Mouse (Mus musculus): ENCODE results near the gene Eif4e3. TPM values are rescaled to one million over a fixed set of nuclear protein-coding genes. Genes with fewer than 3 reads are reported as not detected.

The Eif4e3 gene
- polyA plus RNA-seq, 1 experiment: 15.2 TPM

- TF ChIP-seq POLR2A (IDR thresholded peaks at IDR 0.05; ENCODE audit: borderline replicate concordance, extremely low read depth, low read depth, low read length) (no peak), CTCF (IDR thresholded peaks at IDR 0.05; ENCODE audit: insufficient read depth, low read length) (no peak)
- 65% methylated on average over 5 of the region's 5 CpGs for WGBS
- no peak for DNase-seq
- Histone ChIP-seq H3K4me3 (replicated peaks; ENCODE audit: extremely low read depth, low read depth, low read length) (no peak overlapping the region), H3K4me1 (ENCODE audit: control insufficient read depth, insufficient read depth, low read length) (peaks cover 3% of the 10 kb centered on the region)
These were observed 3.1 kb upstream of the Eif4e3 start for GRCm38 (mm10) chr6:99669481-99670325.

- TF ChIP-seq CTCF (IDR thresholded peaks at IDR 0.05; ENCODE audit: insufficient read depth, low read length) (no peak), POLR2A (IDR thresholded peaks at IDR 0.05; ENCODE audit: borderline replicate concordance, extremely low read depth, low read depth, low read length) (no peak)
- DNase-seq: no peak
- H3K4me1 ChIP-seq (ENCODE audit: control insufficient read depth, insufficient read depth, low read length): peaks cover 3% of the 10 kb centered on the region
- 47% methylated on average over 8 of the region's 8 CpGs for WGBS
- H3K4me3 ChIP-seq (replicated peaks; ENCODE audit: extremely low read depth, low read depth, low read length): no peak overlapping the region
These were observed 719 bp upstream of the Eif4e3 start for GRCm38 (mm10) chr6:99667290-99667689.

GRCm38 (mm10) chr6:99665457-99666317, 884 bp downstream of the Eif4e3 start:
- DNase-seq: no peak
- TF ChIP-seq POLR2A (IDR thresholded peaks at IDR 0.05; ENCODE audit: borderline replicate concordance, extremely low read depth, low read depth, low read length) (no peak), CTCF (IDR thresholded peaks at IDR 0.05; ENCODE audit: insufficient read depth, low read length) (no peak)
- H3K4me1 ChIP-seq (ENCODE audit: control insufficient read depth, insufficient read depth, low read length): peaks cover 3% of the 10 kb centered on the region
- peak overlapping the region; percentile 78 for H3K4me3 ChIP-seq (replicated peaks; ENCODE audit: extremely low read depth, low read depth, low read length)
- 7% methylated on average over 16 of the region's 16 CpGs for WGBS

GRCm38 (mm10) chr6:99663232-99663631, 3.3 kb downstream of the Eif4e3 start:
- no peak for TF ChIP-seq CTCF (IDR thresholded peaks at IDR 0.05; ENCODE audit: insufficient read depth, low read length)
- TF ChIP-seq POLR2A (IDR thresholded peaks at IDR 0.05; ENCODE audit: borderline replicate concordance, extremely low read depth, low read depth, low read length): no peak
- peaks cover 3% of the 10 kb centered on the region for H3K4me1 ChIP-seq (ENCODE audit: control insufficient read depth, insufficient read depth, low read length)
- H3K4me3 ChIP-seq (replicated peaks; ENCODE audit: extremely low read depth, low read depth, low read length): no peak overlapping the region
- no peak for DNase-seq
- WGBS: 79% methylated on average over 8 of the region's 8 CpGs

GRCm38 (mm10) chr6:99660443-99660842, 6.1 kb downstream of the Eif4e3 start:
- peaks cover 5% of the 10 kb centered on the region; the same call in 1 of the 2 replicates for H3K4me1 ChIP-seq (ENCODE audit: control insufficient read depth, insufficient read depth, low read length)
- 35% methylated on average over 3 of the region's 3 CpGs for WGBS

GRCm38 (mm10) chr6:99658586-99658985, 8.0 kb downstream of the Eif4e3 start:
- WGBS: 72% methylated on average over 10 of the region's 10 CpGs
- TF ChIP-seq POLR2A (IDR thresholded peaks at IDR 0.05; ENCODE audit: borderline replicate concordance, extremely low read depth, low read depth, low read length): no peak
- no peak for TF ChIP-seq CTCF (IDR thresholded peaks at IDR 0.05; ENCODE audit: insufficient read depth, low read length)
- H3K4me1 ChIP-seq (ENCODE audit: control insufficient read depth, insufficient read depth, low read length): peaks cover 5% of the 10 kb centered on the region; the same call in 1 of the 2 replicates
- DNase-seq: no peak
- no peak overlapping the region for H3K4me3 ChIP-seq (replicated peaks; ENCODE audit: extremely low read depth, low read depth, low read length)

More at GRCm38 (mm10) chr6:99660443-99660842, 6.1 kb downstream of the Eif4e3 start:
- TF ChIP-seq CTCF (IDR thresholded peaks at IDR 0.05; ENCODE audit: insufficient read depth, low read length): no peak
- TF ChIP-seq POLR2A (IDR thresholded peaks at IDR 0.05; ENCODE audit: borderline replicate concordance, extremely low read depth, low read depth, low read length): no peak
- DNase-seq: no peak
- H3K4me3 ChIP-seq (replicated peaks; ENCODE audit: extremely low read depth, low read depth, low read length): no peak overlapping the region

- H3K4me1 ChIP-seq (ENCODE audit: control insufficient read depth, insufficient read depth, low read length): peaks cover 5% of the 10 kb centered on the region; the same call in 1 of the 2 replicates
- TF ChIP-seq CTCF (IDR thresholded peaks at IDR 0.05; ENCODE audit: insufficient read depth, low read length) (no peak), POLR2A (IDR thresholded peaks at IDR 0.05; ENCODE audit: borderline replicate concordance, extremely low read depth, low read depth, low read length) (no peak)
- no peak for DNase-seq
- no peak overlapping the region for H3K4me3 ChIP-seq (replicated peaks; ENCODE audit: extremely low read depth, low read depth, low read length)
- WGBS: 78% methylated on average over 2 of the region's 2 CpGs
These were observed 10.5 kb downstream of the Eif4e3 start for GRCm38 (mm10) chr6:99656088-99656487.

- H3K4me1 ChIP-seq (ENCODE audit: control insufficient read depth, insufficient read depth, low read length): peaks cover 5% of the 10 kb centered on the region; the same call in 1 of the 2 replicates
- WGBS: 37% methylated on average over 7 of the region's 7 CpGs
- DNase-seq: no peak
- TF ChIP-seq POLR2A (IDR thresholded peaks at IDR 0.05; ENCODE audit: borderline replicate concordance, extremely low read depth, low read depth, low read length) (no peak), CTCF (IDR thresholded peaks at IDR 0.05; ENCODE audit: insufficient read depth, low read length) (no peak)
- H3K4me3 ChIP-seq (replicated peaks; ENCODE audit: extremely low read depth, low read depth, low read length): no peak overlapping the region
These were observed 11.1 kb downstream of the Eif4e3 start for GRCm38 (mm10) chr6:99655488-99655887.

GRCm38 (mm10) chr6:99654343-99654742, 12.2 kb downstream of the Eif4e3 start:
- peaks cover 9% of the 10 kb centered on the region; the same call in 1 of the 2 replicates for H3K4me1 ChIP-seq (ENCODE audit: control insufficient read depth, insufficient read depth, low read length)
- H3K4me3 ChIP-seq (replicated peaks; ENCODE audit: extremely low read depth, low read depth, low read length): no peak overlapping the region
- no peak for DNase-seq
- WGBS: 58% methylated on average over 5 of the region's 5 CpGs
- TF ChIP-seq CTCF (IDR thresholded peaks at IDR 0.05; ENCODE audit: insufficient read depth, low read length): no peak
- TF ChIP-seq POLR2A (IDR thresholded peaks at IDR 0.05; ENCODE audit: borderline replicate concordance, extremely low read depth, low read depth, low read length): no peak
